Mouse (Mus musculus): ENCODE measurements around the gene Fgfr2. TPM values are rescaled to one million over a fixed set of nuclear protein-coding genes. Genes with fewer than 3 reads are reported as not detected.

Gene Fgfr2
- polyA plus RNA-seq, 1 experiment from 2014 or later = 11.2 TPM

DNA sequence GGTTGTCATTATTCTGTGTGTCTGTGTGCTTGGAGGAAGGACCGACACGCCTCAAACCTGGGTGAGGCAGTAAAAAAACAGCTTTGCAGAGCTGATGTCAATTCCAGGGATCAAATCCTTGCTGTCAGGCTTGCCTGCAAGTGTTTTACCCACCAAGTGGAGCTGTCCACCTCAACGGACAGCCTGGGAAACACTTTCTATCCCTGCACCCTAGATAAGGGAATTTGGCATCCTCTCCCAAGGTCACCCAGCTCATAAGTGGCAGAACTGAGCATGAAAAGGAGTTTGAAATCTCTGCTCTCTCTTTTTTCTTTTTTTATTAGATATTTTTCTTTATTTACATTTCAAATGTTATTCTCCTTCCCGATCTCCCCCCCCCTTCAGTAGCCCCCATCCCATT, 1312.2 kb downstream of the Fgfr2 start:
- H3K27ac ChIP-seq (ENCODE audit: low read depth) = no peak overlapping the region
- no peak for ATAC-seq
- H3K4me1 ChIP-seq (ENCODE audit: insufficient read depth) = no peaks in the 10 kb centered on the region
- no peak overlapping the region for H3K4me2 ChIP-seq (ENCODE audit: low read depth, low read length)
- no peak for DNase-seq
- no peak for TF ChIP-seq CTCF (IDR thresholded peaks at IDR 0.05; ENCODE audit: low read depth)
- TF ChIP-seq EP300 (IDR thresholded peaks at IDR 0.05; ENCODE audit: low read depth) = no peak
- H3K4me3 ChIP-seq (ENCODE audit: low read depth, low read length) = no peak overlapping the region
- no peaks in the 10 kb centered on the region for H3K27me3 ChIP-seq (ENCODE audit: insufficient read depth, low read length)
- H3K36me3 ChIP-seq (replicated peaks; ENCODE audit: insufficient read depth, low read length) = no peaks in the 10 kb centered on the region
- 62% methylated on average over 4 of the region's 4 CpGs for WGBS (ENCODE audit: insufficient replicate concordance)
- H3K9me3 ChIP-seq (ENCODE audit: low read length) = no peaks in the 10 kb centered on the region
- no peak overlapping the region for H3K9ac ChIP-seq (replicated peaks)

DNA sequence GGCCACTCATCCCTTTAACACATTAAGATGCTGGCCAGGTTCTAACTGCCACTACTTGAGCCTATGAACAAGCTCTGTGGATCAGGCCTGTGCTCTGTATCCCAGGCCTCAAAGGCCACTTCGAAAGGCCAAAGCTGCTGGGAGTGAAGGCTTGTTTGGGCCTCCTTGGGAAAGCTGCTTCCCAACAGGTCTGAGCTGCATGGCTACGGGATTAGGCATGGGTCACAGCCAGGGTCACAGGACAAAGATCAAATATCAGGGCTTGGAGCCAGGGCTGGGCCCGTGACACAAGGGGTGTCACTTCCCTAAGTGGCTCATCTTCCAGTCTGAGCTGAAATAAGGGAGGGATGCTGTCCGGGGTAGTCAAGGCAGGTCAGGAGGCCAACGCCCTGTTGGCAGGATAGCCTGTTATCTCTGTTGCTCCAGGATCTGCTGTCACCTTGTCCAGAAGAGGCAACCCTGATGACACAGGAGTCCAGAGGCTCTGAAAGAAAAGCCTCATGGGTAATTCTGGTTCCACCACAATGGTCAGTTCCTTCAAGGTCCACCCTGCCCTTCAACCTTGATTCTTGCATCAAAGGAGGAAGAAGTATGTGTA, 1313.5 kb downstream of the Fgfr2 start:
- H3K36me3 ChIP-seq (replicated peaks; ENCODE audit: insufficient read depth, low read length) = no peaks in the 10 kb centered on the region
- no peak overlapping the region for H3K4me2 ChIP-seq (ENCODE audit: low read depth, low read length)
- no peaks in the 10 kb centered on the region for H3K4me1 ChIP-seq (ENCODE audit: insufficient read depth)
- 52% methylated on average over 5 of the region's 5 CpGs for WGBS (ENCODE audit: insufficient replicate concordance)
- no peak for ATAC-seq
- H3K9me3 ChIP-seq (ENCODE audit: low read length) = no peaks in the 10 kb centered on the region
- no peak overlapping the region for H3K9ac ChIP-seq (replicated peaks)
- TF ChIP-seq CTCF (IDR thresholded peaks at IDR 0.05; ENCODE audit: low read depth) = no peak
- H3K27ac ChIP-seq (ENCODE audit: low read depth) = no peak overlapping the region
- no peaks in the 10 kb centered on the region for H3K27me3 ChIP-seq (ENCODE audit: insufficient read depth, low read length)
- DNase-seq = no peak
- no peak overlapping the region for H3K4me3 ChIP-seq (ENCODE audit: low read depth, low read length)

DNA sequence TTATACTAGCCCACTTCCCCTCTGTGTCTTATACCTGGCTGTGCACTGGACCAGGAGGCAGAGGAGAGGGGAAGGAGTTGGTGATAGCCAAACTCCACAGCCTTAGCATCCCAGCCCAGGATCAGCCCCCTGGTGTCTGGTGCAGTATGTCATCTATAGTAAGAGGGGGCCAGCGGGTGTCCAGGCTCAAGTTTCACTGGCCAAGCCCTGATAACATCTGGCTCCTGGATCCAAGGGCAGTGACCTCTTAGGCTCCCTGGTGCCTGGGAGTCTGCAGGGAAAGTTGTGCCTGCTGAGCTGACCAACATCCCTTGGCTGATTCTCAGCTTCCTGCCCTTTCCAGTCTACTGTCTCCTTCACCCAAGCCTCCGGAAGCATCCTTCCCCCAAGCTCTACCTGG, 1315.9 kb downstream of the Fgfr2 start:
- Histone ChIP-seq H3K36me3 (replicated peaks; ENCODE audit: insufficient read depth, low read length) (no peaks in the 10 kb centered on the region), H3K4me3 (ENCODE audit: low read depth, low read length) (no peak overlapping the region), H3K4me2 (ENCODE audit: low read depth, low read length) (no peak overlapping the region), H3K9me3 (ENCODE audit: low read length) (no peaks in the 10 kb centered on the region), H3K4me1 (ENCODE audit: insufficient read depth) (no peaks in the 10 kb centered on the region), H3K27ac (ENCODE audit: low read depth) (no peak overlapping the region), H3K27me3 (ENCODE audit: insufficient read depth, low read length) (no peaks in the 10 kb centered on the region), H3K9ac (replicated peaks) (no peak overlapping the region)
- ATAC-seq (no peak), DNase-seq (no peak)
- TF ChIP-seq CTCF (IDR thresholded peaks at IDR 0.05; ENCODE audit: low read depth) (no peak), EP300 (IDR thresholded peaks at IDR 0.05; ENCODE audit: low read depth) (no peak)
- 28% methylated on average over 2 of the region's 2 CpGs for WGBS (ENCODE audit: insufficient replicate concordance)

DNA sequence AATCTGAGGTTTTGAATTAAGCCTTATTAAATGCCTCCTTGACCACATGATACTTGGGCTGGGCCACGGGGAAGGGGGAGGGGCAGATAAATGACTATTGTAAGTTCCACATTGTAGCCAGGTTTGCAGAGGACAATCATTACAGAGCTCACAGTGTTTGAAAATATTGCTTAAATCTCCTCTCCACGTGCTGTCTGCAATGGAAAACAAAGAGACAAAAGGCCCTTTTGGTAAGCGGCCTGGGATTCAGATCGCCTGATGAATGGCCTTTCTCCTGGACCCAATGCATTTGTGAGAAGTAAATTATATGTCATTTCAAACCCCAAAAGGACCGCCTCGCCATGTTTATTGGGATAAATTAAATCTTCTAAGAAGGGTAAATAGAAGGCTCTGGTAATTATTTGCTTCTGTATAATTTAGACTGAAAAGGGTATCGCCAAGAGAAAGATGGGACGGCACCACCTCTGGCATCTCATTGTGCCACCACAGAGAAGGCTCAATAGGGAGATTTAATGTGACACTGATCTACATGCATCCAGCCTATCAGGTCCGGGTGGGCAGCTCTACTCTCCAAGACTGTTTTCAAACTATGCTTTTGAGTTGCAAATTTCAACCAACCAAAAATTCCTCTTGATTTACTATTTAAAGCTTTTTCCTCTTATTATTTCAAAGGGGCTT, 1317.5 kb downstream of the Fgfr2 start:
- 83% methylated on average over 9 of the region's 9 CpGs for WGBS (ENCODE audit: insufficient replicate concordance)

DNA sequence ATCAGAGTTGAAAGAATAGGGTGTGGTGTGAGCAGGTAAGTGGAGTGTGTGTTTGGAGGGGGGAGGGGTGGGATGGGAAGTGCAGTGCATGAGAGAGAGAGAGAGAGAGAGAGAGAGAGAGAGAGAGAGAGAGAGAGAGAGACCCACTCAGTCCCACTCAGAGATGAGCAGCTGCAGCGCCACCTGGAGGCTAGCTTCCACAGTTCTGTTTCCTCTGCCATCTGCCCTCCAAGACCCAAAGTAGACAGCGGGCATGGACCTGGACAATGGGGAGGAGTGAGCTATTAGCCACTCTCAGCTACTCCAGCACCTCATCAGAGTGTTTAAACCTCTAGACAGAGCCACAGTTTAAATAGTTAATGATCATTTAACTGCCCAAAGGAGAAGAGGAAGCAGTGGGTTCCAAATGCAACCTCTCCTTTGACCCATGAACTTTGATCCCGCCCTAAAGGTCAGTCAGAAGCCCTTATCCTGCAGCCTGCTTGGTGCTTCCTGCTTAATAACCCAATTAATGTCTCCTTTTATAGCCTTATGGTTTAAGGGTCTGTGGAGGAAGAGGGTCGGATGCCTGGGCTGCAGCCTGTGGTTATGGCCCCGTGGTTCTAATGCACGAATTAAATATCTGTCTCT, 1322.6 kb downstream of the Fgfr2 start:
- DNase-seq = peak; percentile 29
- ATAC-seq = no peak
- Histone ChIP-seq H3K9me3 (ENCODE audit: low read length) (no peaks in the 10 kb centered on the region), H3K27ac (ENCODE audit: low read depth) (no peak overlapping the region), H3K4me2 (ENCODE audit: low read depth, low read length) (no peak overlapping the region), H3K27me3 (ENCODE audit: insufficient read depth, low read length) (no peaks in the 10 kb centered on the region), H3K4me3 (ENCODE audit: low read depth, low read length) (no peak overlapping the region), H3K9ac (replicated peaks) (no peak overlapping the region), H3K36me3 (replicated peaks; ENCODE audit: insufficient read depth, low read length) (no peaks in the 10 kb centered on the region), H3K4me1 (ENCODE audit: insufficient read depth) (no peaks in the 10 kb centered on the region)
- 42% methylated on average over 6 of the region's 6 CpGs for WGBS (ENCODE audit: insufficient replicate concordance)
- TF ChIP-seq EP300 (IDR thresholded peaks at IDR 0.05; ENCODE audit: low read depth) = no peak
- peak; percentile 51 for TF ChIP-seq CTCF (IDR thresholded peaks at IDR 0.05; ENCODE audit: low read depth)

More for the DNA sequence above, 1317.5 kb downstream of the Fgfr2 start:
- Histone ChIP-seq H3K36me3 (replicated peaks; ENCODE audit: insufficient read depth, low read length) (no peaks in the 10 kb centered on the region), H3K27ac (ENCODE audit: low read depth) (no peak overlapping the region), H3K9ac (replicated peaks) (no peak overlapping the region), H3K4me1 (ENCODE audit: insufficient read depth) (no peaks in the 10 kb centered on the region), H3K9me3 (ENCODE audit: low read length) (no peaks in the 10 kb centered on the region), H3K4me3 (ENCODE audit: low read depth, low read length) (no peak overlapping the region), H3K27me3 (ENCODE audit: insufficient read depth, low read length) (no peaks in the 10 kb centered on the region), H3K4me2 (ENCODE audit: low read depth, low read length) (no peak overlapping the region)
- ATAC-seq (no peak), DNase-seq (no peak)
- no peak for TF ChIP-seq CTCF (IDR thresholded peaks at IDR 0.05; ENCODE audit: low read depth)
- no peak for TF ChIP-seq EP300 (IDR thresholded peaks at IDR 0.05; ENCODE audit: low read depth)

DNA sequence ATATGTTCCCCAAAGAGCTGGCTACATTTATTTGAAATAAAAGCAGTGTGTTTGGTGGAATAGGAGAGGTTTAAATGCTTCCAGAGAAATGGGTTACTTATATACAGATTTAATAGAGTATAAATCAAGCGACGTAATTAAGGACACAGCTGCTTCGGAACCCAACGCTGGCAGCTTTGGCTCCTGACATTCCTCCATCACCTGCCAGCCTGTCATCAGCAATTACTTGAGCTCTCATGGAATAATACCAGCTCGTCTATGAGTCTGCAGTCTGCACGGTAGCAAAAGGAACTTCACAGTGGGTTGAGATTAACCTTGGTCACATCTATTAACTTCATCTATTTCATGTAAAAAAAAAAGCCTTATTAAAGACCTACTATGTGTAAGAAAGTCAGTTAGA, 1326.0 kb downstream of the Fgfr2 start:
- no peak for ATAC-seq
- no peaks in the 10 kb centered on the region for H3K36me3 ChIP-seq (replicated peaks; ENCODE audit: insufficient read depth, low read length)

More for the DNA sequence above, 1326.0 kb downstream of the Fgfr2 start:
- no peaks in the 10 kb centered on the region for H3K9me3 ChIP-seq (ENCODE audit: low read length)
- H3K9ac ChIP-seq (replicated peaks) = no peak overlapping the region
- no peak for TF ChIP-seq CTCF (IDR thresholded peaks at IDR 0.05; ENCODE audit: low read depth)
- no peak for TF ChIP-seq EP300 (IDR thresholded peaks at IDR 0.05; ENCODE audit: low read depth)
- H3K27me3 ChIP-seq (ENCODE audit: insufficient read depth, low read length) = no peaks in the 10 kb centered on the region
- H3K4me1 ChIP-seq (ENCODE audit: insufficient read depth) = no peaks in the 10 kb centered on the region
- WGBS (ENCODE audit: insufficient replicate concordance) = 78% methylated on average over 6 of the region's 6 CpGs
- no peak overlapping the region for H3K4me3 ChIP-seq (ENCODE audit: low read depth, low read length)
- H3K27ac ChIP-seq (ENCODE audit: low read depth) = no peak overlapping the region
- H3K4me2 ChIP-seq (ENCODE audit: low read depth, low read length) = no peak overlapping the region
- no peak for DNase-seq

Data from liver, postnatal 0 days (tissue).